Mouse (Mus musculus): Measurements from ENCODE around the gene BC055324.

- TF ChIP-seq POLR2A (IDR thresholded peaks at IDR 0.05; ENCODE audit: extremely low read depth, insufficient read depth, low read length) (no peak), CTCF (IDR thresholded peaks at IDR 0.05; ENCODE audit: low read depth, low read length) (no peak)
Observed at GRCm38 (mm10) chr1:163924093-163924492, 70.5 kb downstream of the BC055324 start.

All from liver, adult 2 months (tissue).